In genomic region chr7:140900220-140900619, GRCm38 (mm10) we compare ENCODE assay signal across 12 mouse cellular contexts. TPM values are rescaled to one million over a fixed set of nuclear protein-coding genes. Genes with fewer than 3 reads are reported as not detected.
DNase-seq lines count a peak whose midpoint lies in the region; ATAC-seq lines count a peak whose summit lies in the region.
"Had no signal": no experiment of that assay in that cellular context is flagged by ENCODE, and none has a peak within 500 bp of the region (broad histone marks: within the 10 kb centered on the region; RNA-seq: fewer than 3 reads in every experiment).

Gene Cox8b, minus strand, starts transcription at chr7:140900446.

- no peak for ATAC-seq in limb, embryonic 12.5 days (ENCODE audit: insufficient number of reproducible peaks, insufficient read depth, low FRiP score, low TSS enrichment, low read depth)
- no peak for ATAC-seq in heart, embryonic 11.5 days (replicated peaks; ENCODE audit: insufficient number of reproducible peaks, low FRiP score, low TSS enrichment)
- no peak for ATAC-seq in hindbrain, embryonic 12.5 days (ENCODE audit: low FRiP score)
- ATAC-seq: forebrain, embryonic 16.5 days had no signal

- no peak within 1 kb of the TSS for H3K4me3 ChIP-seq in limb, embryonic 12.5 days (replicated peaks)
- no peak within 1 kb of the TSS for H3K4me3 ChIP-seq in limb, embryonic 10.5 days
- peak within 1 kb of the TSS; percentile 8; the same call in 1 of the 2 replicates for H3K4me3 ChIP-seq in heart, embryonic 11.5 days (ENCODE audit: low read depth, low read length)
- H3K4me3 ChIP-seq in hindbrain, embryonic 12.5 days, result no peak within 1 kb of the TSS
- H3K4me3 ChIP-seq: midbrain, embryonic 10.5 days had no signal

- H3K9ac ChIP-seq in limb, embryonic 12.5 days (replicated peaks), result peak within 1 kb of the TSS; percentile 23; the same call in 1 of the 2 replicates
- peak within 1 kb of the TSS; percentile 60; the same call in 1 of the 2 replicates for H3K9ac ChIP-seq in heart, embryonic 11.5 days (ENCODE audit: low read depth, low read length)
- H3K9ac ChIP-seq in hindbrain, embryonic 12.5 days, result no peak within 1 kb of the TSS

- peaks cover 3% of the 10 kb centered on the region; the same call in 1 of the 2 replicates for H3K4me1 ChIP-seq in limb, embryonic 12.5 days (replicated peaks)
- H3K4me1 ChIP-seq in limb, embryonic 10.5 days, result peaks cover 18% of the 10 kb centered on the region
- peaks cover 7% of the 10 kb centered on the region; the same call in 1 of the 2 replicates for H3K4me1 ChIP-seq in heart, embryonic 11.5 days (ENCODE audit: control insufficient read depth, insufficient read depth, low read length)
- 0 out of 2 replicates have a peak, but pooled peaks cover 4% of the 10 kb centered on the region for H3K4me1 ChIP-seq in hindbrain, embryonic 12.5 days
- H3K4me1 ChIP-seq: midbrain, embryonic 10.5 days had no signal

- no peaks in the 10 kb centered on the region for H3K9me3 ChIP-seq in limb, embryonic 12.5 days
- no peaks in the 10 kb centered on the region for H3K9me3 ChIP-seq in limb, embryonic 10.5 days (replicated peaks)
- H3K9me3 ChIP-seq in heart, embryonic 11.5 days (replicated peaks; ENCODE audit: control insufficient read depth, low read length), result no peaks in the 10 kb centered on the region
- no peaks in the 10 kb centered on the region for H3K9me3 ChIP-seq in hindbrain, embryonic 12.5 days (replicated peaks)
- H3K9me3 ChIP-seq: midbrain, embryonic 10.5 days had no signal

- no peak within 1 kb of the TSS for H3K4me2 ChIP-seq in limb, embryonic 12.5 days
- peak within 1 kb of the TSS; percentile 39 for H3K4me2 ChIP-seq in heart, embryonic 11.5 days
- no peak within 1 kb of the TSS for H3K4me2 ChIP-seq in hindbrain, embryonic 12.5 days (replicated peaks)
- H3K4me2 ChIP-seq: liver, embryonic 11.5 days had no signal

- no peak for DNase-seq in limb, embryonic 10.5 days (ENCODE audit: low spot score)
- DNase-seq in gastrocnemius, adult 18-20 months (ENCODE audit: low spot score), result peak; percentile 80
- peak; percentile 94 for DNase-seq in skeletal muscle tissue, adult 2 months (ENCODE audit: low read depth, low spot score)
- DNase-seq in spleen, adult 18-20 months, result no peak
- no peak for DNase-seq in embryo, embryonic 9.5 days (ENCODE audit: extremely low spot score)

- 73% methylated on average over 10 of the region's 10 CpGs for WGBS in limb, embryonic 12.5 days
- WGBS in limb, embryonic 10.5 days, result 68% methylated on average over 10 of the region's 10 CpGs
- WGBS in heart, embryonic 11.5 days (ENCODE audit: insufficient replicate concordance), result 54% methylated on average over 10 of the region's 10 CpGs
- WGBS in hindbrain, embryonic 12.5 days, result 79% methylated on average over 10 of the region's 10 CpGs

- no peaks in the 10 kb centered on the region for H3K27me3 ChIP-seq in limb, embryonic 12.5 days
- no peaks in the 10 kb centered on the region for H3K27me3 ChIP-seq in limb, embryonic 10.5 days (ENCODE audit: low read depth, poor library complexity, severe bottlenecking)
- H3K27me3 ChIP-seq in heart, embryonic 11.5 days (ENCODE audit: control insufficient read depth, insufficient read depth, low read length), result no peaks in the 10 kb centered on the region
- H3K27me3 ChIP-seq in hindbrain, embryonic 12.5 days, result no peaks in the 10 kb centered on the region

- no peak within 1 kb of the TSS for H3K27ac ChIP-seq in limb, embryonic 12.5 days
- no peak within 1 kb of the TSS for H3K27ac ChIP-seq in limb, embryonic 10.5 days
- peak within 1 kb of the TSS; percentile 62 for H3K27ac ChIP-seq in heart, embryonic 11.5 days (ENCODE audit: low read depth, low read length)
- H3K27ac ChIP-seq in hindbrain, embryonic 12.5 days, result no peak within 1 kb of the TSS
- H3K27ac ChIP-seq: midbrain, embryonic 10.5 days had no signal

- H3K36me3 ChIP-seq in limb, embryonic 12.5 days, result peaks cover 41% of the 10 kb centered on the region
- H3K36me3 ChIP-seq in limb, embryonic 10.5 days, result peaks cover 54% of the 10 kb centered on the region
- peaks cover 12% of the 10 kb centered on the region for H3K36me3 ChIP-seq in heart, embryonic 11.5 days (ENCODE audit: control insufficient read depth, insufficient read depth, low read length)
- H3K36me3 ChIP-seq in hindbrain, embryonic 12.5 days, result peaks cover 40% of the 10 kb centered on the region

RNA-seq across cellular contexts. Expression of gene Cox8b, which starts in this region (rescaled TPM):
- 1.9 and 2.7 TPM in 2 replicates for polyA plus RNA-seq in limb, embryonic 12.5 days (2016; fragmentation: Nextera tagmentation; extraction: Ambion mirVana)
- 0.49 TPM in 1 of 2 replicates, not detected in the other for polyA plus RNA-seq in limb, embryonic 10.5 days (2016; fragmentation: Nextera tagmentation; extraction: Ambion mirVana)
- total RNA-seq in gastrocnemius, adult 18-20 months (2021), result 1,000 to 10,000 TPM; 2,037 to 2,233 TPM
- 69.2 and 75.4 TPM in 2 replicates for polyA plus RNA-seq in heart, embryonic 11.5 days (2014; fragmentation: Nextera tagmentation; extraction: Ambion mirVana)
- polyA plus RNA-seq in hindbrain, embryonic 12.5 days (2016; fragmentation: Nextera tagmentation; extraction: Ambion mirVana), result 0.81 TPM in 1 of 2 replicates, not detected in the other
- total RNA-seq: neutrophil, adult 5-6 weeks had no signal
- polyA plus RNA-seq: forebrain, embryonic 16.5 days; midbrain, embryonic 10.5 days had no signal

Comparison
In these comparisons a context has a peak if more than half of its experiments do, and no peak if none do; other contexts are left out.
1. RNA of gene Cox8b (polyA plus RNA-seq): 69.2 to 75.4 TPM in heart, embryonic 11.5 days; 1.9 to 2.7 TPM in limb, embryonic 12.5 days, 0.49 TPM in limb, embryonic 10.5 days and 0.81 TPM in hindbrain, embryonic 12.5 days; every median in the first group is over 10 times any median in the second.
2. DNase-seq: peak in gastrocnemius, adult 18-20 months (single experiment) and skeletal muscle tissue, adult 2 months (single experiment); none in limb, embryonic 10.5 days (single experiment), spleen, adult 18-20 months (0 of 2) and embryo, embryonic 9.5 days (single experiment).